Mouse (Mus musculus) stomach, embryonic 16.5 days (tissue): ENCODE results near the gene Socs7. TPM values are rescaled to one million over a fixed set of nuclear protein-coding genes. Genes with fewer than 3 reads are reported as not detected.
A peak's percentile ranks its signal among the peaks of the same experiment; 100 is the strongest.

Experiments
- ATAC-seq: fragments of 200-750 bp; cut with Nextera tagmentation; 2 replicates; pipeline ENCODE4 v1.8.0; 2017; ENCODE audit warnings: moderate number of reproducible peaks, moderate TSS enrichment; ENCODE audit not compliant: insufficient read depth, low FRiP score
- H3K27ac ChIP-seq: fragments of 300-500 bp; sonication (generic); 2 replicates; pipeline ENCODE4 v1.5.1; 2014; ENCODE audit warnings: low read length
- H3K27me3 ChIP-seq: fragments of 300-500 bp; sonication (generic); 2 replicates; pipeline ENCODE4 v1.6.1; 2014; ENCODE audit warnings: low read length, control low read depth, mixed read lengths; ENCODE audit not compliant: control insufficient read depth, insufficient read depth
- H3K36me3 ChIP-seq: fragments of 300-500 bp; sonication (generic); 2 replicates; pipeline ENCODE4 v1.6.1; 2014; ENCODE audit warnings: low read length; ENCODE audit not compliant: control insufficient read depth, insufficient read depth
- H3K4me1 ChIP-seq: fragments of 300-500 bp; sonication (generic); 2 replicates; pipeline ENCODE4 v1.6.1; 2014; ENCODE audit warnings: low read length, control low read depth, mixed read lengths; ENCODE audit not compliant: control insufficient read depth, insufficient read depth
- H3K4me2 ChIP-seq: fragments of 300-500 bp; sonication (generic); 2 replicates; pipeline ENCODE4 v1.6.1; 2014; ENCODE audit warnings: low read depth, low read length, mixed read lengths
- H3K4me3 ChIP-seq: fragments of 300-500 bp; sonication (generic); replicated peaks from 2 replicates; pipeline ENCODE4 v1.5.1; 2014; ENCODE audit warnings: mild to moderate bottlenecking, low read length
- H3K9ac ChIP-seq: fragments of 300-500 bp; sonication (generic); 2 replicates; pipeline ENCODE4 v1.6.1; 2014; ENCODE audit warnings: low read length
- H3K9me3 ChIP-seq: fragments of 300-500 bp; sonication (generic); replicated peaks from 2 replicates; pipeline ENCODE4 v1.6.1; 2016; ENCODE audit warnings: low read length, control low read depth; ENCODE audit not compliant: control insufficient read depth
- WGBS: fragments of 180-500 bp; shearing (Covaris S2); extraction: QIAGEN DNeasy Blood & Tissue Kit; methylation state at CpG from one replicate; pipeline ENCODE4 v1.1.7; 2014; 5-methylcytosine and 5-hydroxymethylcytosine counted together
- polyA plus RNA-seq: library from polyadenylated mRNA; unstranded; fragments of >200 nt; fragmentation: Nextera tagmentation; extraction: Ambion mirVana; gene quantifications from 2 replicates; pipeline ENCODE4 v1.2.1, GENCODE M21; 2015

Socs7 gene
- polyA plus RNA-seq, 1 experiment from 2014 or later = 3.4 TPM

DNA sequence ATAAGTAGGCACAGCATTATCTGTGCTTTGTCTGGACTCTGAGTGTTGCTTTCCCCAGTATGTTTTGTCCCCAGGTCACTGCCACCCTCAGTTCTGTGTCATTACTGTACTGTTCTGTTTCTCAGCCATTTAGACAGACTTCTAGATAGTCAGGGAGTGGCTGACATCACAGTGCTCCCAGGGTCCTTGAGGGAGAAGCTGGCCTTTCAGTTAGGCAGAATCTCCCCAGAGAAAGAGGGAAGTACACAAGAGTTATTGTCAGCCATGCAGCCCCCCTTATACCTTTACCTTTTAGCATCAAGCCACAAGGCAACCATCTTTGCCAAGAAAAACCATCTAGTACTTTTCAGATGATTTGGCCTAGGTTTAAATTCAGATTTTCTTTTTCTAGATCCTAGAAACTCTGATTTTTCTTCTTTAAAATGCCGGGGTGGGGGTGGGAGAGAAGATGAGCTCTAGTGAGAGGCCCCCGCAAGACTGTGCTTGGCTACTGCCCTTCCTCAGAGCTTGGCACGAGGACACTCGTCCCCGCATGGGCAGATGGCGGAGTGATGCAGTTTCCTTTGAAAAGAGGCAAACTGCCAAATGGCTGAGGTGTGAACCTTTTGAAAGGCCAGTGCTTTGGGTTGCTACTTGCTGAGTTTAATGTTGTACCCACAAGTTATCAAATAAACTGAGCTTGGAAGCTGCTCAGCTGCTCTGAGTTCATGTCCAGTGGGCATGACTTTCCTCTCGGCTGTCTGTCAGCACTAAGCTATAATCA is 8.2 kb downstream of the Socs7 start:
- no peak overlapping the region for H3K4me2 ChIP-seq
- no peaks in the 10 kb centered on the region for H3K27me3 ChIP-seq
- H3K9me3 ChIP-seq = no peaks in the 10 kb centered on the region
- no peak overlapping the region for H3K9ac ChIP-seq
- H3K27ac ChIP-seq = no peak overlapping the region
- 65% methylated on average over 7 of the region's 7 CpGs for WGBS
- no peak overlapping the region for H3K4me3 ChIP-seq
- ATAC-seq = no peak
- H3K36me3 ChIP-seq = no peaks in the 10 kb centered on the region
- peaks cover 8% of the 10 kb centered on the region for H3K4me1 ChIP-seq

GRCm38 (mm10) chr11:97372159-97372864 is 10.0 kb downstream of the Socs7 start:
- no peaks in the 10 kb centered on the region for H3K27me3 ChIP-seq
- ATAC-seq = no peak
- no peak overlapping the region for H3K4me3 ChIP-seq
- H3K9ac ChIP-seq = no peak overlapping the region
- H3K4me1 ChIP-seq = peaks cover 4% of the 10 kb centered on the region; the same call in 1 of the 2 replicates
- WGBS = 60% methylated on average over 6 of the region's 6 CpGs
- H3K4me2 ChIP-seq = no peak overlapping the region
- H3K27ac ChIP-seq = peak overlapping the region; percentile 44; the same call in 1 of the 2 replicates
- H3K9me3 ChIP-seq = no peaks in the 10 kb centered on the region
- H3K36me3 ChIP-seq = no peaks in the 10 kb centered on the region

DNA sequence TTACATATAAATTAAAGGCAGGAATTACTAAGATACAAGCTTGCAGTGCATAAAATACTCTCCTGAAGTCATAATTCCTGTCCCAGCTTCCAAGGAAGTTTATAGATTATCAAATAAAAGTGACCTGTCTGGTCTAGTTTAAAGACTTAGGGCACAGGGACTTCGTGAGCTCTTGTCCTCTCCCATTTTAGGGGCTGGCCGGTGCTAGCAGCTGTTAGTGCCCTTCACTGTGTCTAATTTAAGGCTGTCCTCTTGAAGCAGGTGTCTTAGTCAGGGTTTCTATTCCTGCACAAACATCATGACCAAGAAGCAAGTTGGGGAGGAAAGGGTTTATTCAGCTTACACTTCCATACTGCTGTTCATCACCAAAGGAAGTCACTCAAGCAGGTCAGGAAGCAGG is 11.1 kb downstream of the Socs7 start:
- H3K9me3 ChIP-seq = no peaks in the 10 kb centered on the region
- peaks cover 4% of the 10 kb centered on the region; the same call in 1 of the 2 replicates for H3K36me3 ChIP-seq
- WGBS = 77% methylated on average over 2 of the region's 2 CpGs
- H3K4me2 ChIP-seq = no peak overlapping the region
- no peak overlapping the region for H3K27ac ChIP-seq
- H3K9ac ChIP-seq = no peak overlapping the region
- no peak overlapping the region for H3K4me3 ChIP-seq
- no peak for ATAC-seq
- no peaks in the 10 kb centered on the region for H3K27me3 ChIP-seq
- H3K4me1 ChIP-seq = no peaks in the 10 kb centered on the region

- no peaks in the 10 kb centered on the region for H3K9me3 ChIP-seq
- H3K9ac ChIP-seq = no peak overlapping the region
- H3K4me1 ChIP-seq = no peaks in the 10 kb centered on the region
- 64% methylated on average over 3 of the region's 3 CpGs for WGBS
- no peaks in the 10 kb centered on the region for H3K27me3 ChIP-seq
- H3K27ac ChIP-seq = no peak overlapping the region
- no peak for ATAC-seq
- no peak overlapping the region for H3K4me2 ChIP-seq
- H3K4me3 ChIP-seq = no peak overlapping the region
- H3K36me3 ChIP-seq = peaks cover 11% of the 10 kb centered on the region
Measured at GRCm38 (mm10) chr11:97380036-97380435, 17.7 kb downstream of the Socs7 start.

GRCm38 (mm10) chr11:97383017-97383416 is 20.7 kb downstream of the Socs7 start:
- no peak overlapping the region for H3K9ac ChIP-seq
- no peaks in the 10 kb centered on the region for H3K4me1 ChIP-seq
- no peaks in the 10 kb centered on the region for H3K27me3 ChIP-seq
- no peak overlapping the region for H3K27ac ChIP-seq
- WGBS = 86% methylated on average over 2 of the region's 2 CpGs
- H3K4me3 ChIP-seq = no peak overlapping the region
- no peaks in the 10 kb centered on the region for H3K9me3 ChIP-seq
- peaks cover 16% of the 10 kb centered on the region for H3K36me3 ChIP-seq
- no peak overlapping the region for H3K4me2 ChIP-seq
- ATAC-seq = no peak

GRCm38 (mm10) chr11:97383764-97384163 is 21.4 kb downstream of the Socs7 start:
- Histone ChIP-seq H3K9ac (no peak overlapping the region), H3K27ac (no peak overlapping the region), H3K36me3 (peaks cover 13% of the 10 kb centered on the region; the same call in 1 of the 2 replicates), H3K9me3 (no peaks in the 10 kb centered on the region), H3K4me2 (no peak overlapping the region), H3K27me3 (no peaks in the 10 kb centered on the region), H3K4me1 (no peaks in the 10 kb centered on the region), H3K4me3 (no peak overlapping the region)
- 54% methylated on average over 2 of the region's 2 CpGs for WGBS
- ATAC-seq = no peak

GRCm38 (mm10) chr11:97387811-97388210 is 25.5 kb downstream of the Socs7 start:
- H3K9me3 ChIP-seq = no peaks in the 10 kb centered on the region
- no peak overlapping the region for H3K4me2 ChIP-seq
- H3K36me3 ChIP-seq = peaks cover 21% of the 10 kb centered on the region; the same call in 1 of the 2 replicates
- no peak overlapping the region for H3K4me3 ChIP-seq
- no peak overlapping the region for H3K27ac ChIP-seq
- H3K27me3 ChIP-seq = no peaks in the 10 kb centered on the region
- no peak for ATAC-seq
- no peaks in the 10 kb centered on the region for H3K4me1 ChIP-seq
- H3K9ac ChIP-seq = no peak overlapping the region
- WGBS = 92% methylated on average over 2 of the region's 2 CpGs

DNA sequence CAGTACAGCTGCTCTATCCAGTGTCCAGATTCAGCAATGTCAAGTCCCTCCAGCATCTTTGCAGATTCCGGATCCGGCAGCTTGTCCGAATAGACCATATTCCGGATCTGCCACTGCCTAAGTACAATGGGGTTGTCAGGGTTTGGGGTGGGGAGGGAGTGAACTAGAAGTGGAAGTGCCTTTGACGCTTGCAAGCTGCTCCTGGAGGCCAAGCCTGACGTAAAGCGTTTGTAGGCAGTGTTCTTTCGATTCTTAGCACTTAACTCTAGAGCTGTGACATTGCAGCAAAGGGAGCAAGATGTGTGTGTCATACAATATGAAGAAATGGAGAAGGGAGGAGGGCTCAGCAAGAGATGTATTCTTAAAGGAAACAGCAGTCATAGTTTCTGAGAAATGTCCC is 26.8 kb downstream of the Socs7 start:
- H3K36me3 ChIP-seq = peaks cover 17% of the 10 kb centered on the region; the same call in 1 of the 2 replicates
- ATAC-seq = no peak

DNA sequence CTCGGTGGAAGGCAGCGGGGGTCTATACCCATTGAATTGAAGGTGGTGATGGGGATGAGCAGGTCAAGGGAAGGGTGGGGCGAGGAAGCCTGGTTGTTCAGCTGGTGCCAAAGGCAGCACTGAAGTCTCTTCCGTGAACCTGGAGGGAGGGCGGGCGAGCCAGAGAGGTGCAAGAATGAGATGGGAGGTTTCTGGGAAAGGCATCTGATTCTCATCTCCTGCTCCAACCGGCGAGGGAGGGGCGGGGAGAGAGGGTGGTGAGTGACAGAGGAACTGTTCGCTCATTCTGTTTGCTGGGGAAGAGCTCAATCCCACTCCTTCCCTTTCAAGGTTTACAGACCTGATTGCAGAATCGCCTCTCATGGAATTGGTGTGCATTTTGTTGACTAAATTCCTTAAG is 31.3 kb downstream of the Socs7 start:
- no peak for ATAC-seq
- Histone ChIP-seq H3K4me2 (no peak overlapping the region), H3K4me3 (no peak overlapping the region), H3K9ac (no peak overlapping the region), H3K4me1 (no peaks in the 10 kb centered on the region), H3K27ac (no peak overlapping the region), H3K27me3 (no peaks in the 10 kb centered on the region), H3K36me3 (peaks cover 11% of the 10 kb centered on the region), H3K9me3 (no peaks in the 10 kb centered on the region)
- 65% methylated on average over 11 of the region's 11 CpGs for WGBS

More for the DNA sequence above, 26.8 kb downstream of the Socs7 start:
- no peak overlapping the region for H3K27ac ChIP-seq
- H3K4me3 ChIP-seq = no peak overlapping the region
- WGBS = 81% methylated on average over 8 of the region's 8 CpGs
- H3K4me2 ChIP-seq = no peak overlapping the region
- no peak overlapping the region for H3K9ac ChIP-seq
- H3K9me3 ChIP-seq = no peaks in the 10 kb centered on the region
- H3K4me1 ChIP-seq = no peaks in the 10 kb centered on the region
- H3K27me3 ChIP-seq = no peaks in the 10 kb centered on the region
